Mouse (Mus musculus) c-Kit-positive CD71-negative TER-119-negative erythroid progenitor cells, embryonic 14.5 days (primary cell): ENCODE results near the gene Saysd1.

Experiments
- DNase-seq: peaks from one replicate; pipeline ENCODE4 v3.0.0-alpha.2; 2013; ENCODE audit warnings: low read depth

The Saysd1 gene

DNA sequence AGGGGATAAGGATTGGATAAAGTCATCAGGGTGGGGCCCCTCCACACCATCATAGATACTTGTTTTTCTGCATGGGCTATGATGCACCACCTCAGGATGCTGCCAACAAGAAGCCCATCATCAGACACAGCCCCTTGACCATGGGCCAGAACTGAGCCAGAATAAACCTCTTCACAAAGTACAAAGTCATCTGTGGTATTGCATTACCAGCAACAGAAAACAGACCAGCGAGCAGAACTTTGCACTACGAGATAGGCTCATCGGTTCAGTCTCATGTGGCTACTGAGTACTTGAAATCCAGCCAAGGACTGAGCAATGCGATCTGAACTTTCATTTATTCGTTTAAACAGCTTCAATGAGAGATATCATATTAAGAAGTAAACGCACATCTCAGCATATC lies 24.4 kb upstream of the Saysd1 start:
- no peak for DNase-seq

DNA sequence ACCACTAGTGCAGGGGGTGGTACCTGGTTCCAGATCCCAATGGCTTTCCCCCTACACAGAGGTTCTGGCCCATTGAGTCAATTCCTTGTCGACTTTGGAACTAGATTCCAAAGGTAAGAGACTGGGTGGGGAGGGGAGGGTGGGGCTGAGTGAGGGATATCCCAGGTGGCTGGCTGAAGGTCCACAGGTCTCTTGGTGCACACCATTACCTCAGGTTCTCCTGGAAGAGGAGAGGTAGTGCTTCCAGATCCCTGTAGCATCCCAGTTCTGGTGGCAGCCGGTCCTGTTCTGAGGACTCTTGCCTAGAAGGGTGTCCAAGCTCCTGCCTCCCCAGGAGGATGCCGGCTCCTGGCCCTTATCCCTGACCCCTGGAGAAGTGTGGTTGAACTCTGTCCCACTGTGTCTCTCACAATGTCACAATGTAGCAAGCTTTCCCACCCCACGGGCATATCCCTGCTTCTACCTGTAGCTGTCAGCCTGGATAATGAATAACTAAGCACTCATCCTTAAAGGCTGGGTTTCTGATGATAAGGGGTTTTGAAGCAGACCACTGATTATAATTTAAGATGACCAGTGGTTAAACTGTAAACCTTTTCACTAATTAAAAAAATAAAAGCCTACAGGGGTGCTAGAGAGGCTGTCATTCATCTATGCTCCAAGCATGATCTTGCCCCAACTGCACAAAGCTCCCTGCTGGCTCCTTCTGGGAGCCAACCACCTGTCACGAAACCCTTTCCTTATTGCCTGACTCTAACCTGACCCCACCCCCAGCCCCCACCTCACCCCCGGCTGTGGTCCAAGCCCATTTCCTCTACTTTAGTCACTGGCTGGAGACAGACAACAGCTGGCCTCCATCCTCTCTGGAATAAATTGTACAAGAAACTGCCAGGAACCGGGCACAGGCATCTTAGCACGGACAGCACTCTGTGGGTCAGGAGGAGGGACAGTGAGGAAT lies 20.7 kb upstream of the Saysd1 start:
- DNase-seq: no peak

DNA sequence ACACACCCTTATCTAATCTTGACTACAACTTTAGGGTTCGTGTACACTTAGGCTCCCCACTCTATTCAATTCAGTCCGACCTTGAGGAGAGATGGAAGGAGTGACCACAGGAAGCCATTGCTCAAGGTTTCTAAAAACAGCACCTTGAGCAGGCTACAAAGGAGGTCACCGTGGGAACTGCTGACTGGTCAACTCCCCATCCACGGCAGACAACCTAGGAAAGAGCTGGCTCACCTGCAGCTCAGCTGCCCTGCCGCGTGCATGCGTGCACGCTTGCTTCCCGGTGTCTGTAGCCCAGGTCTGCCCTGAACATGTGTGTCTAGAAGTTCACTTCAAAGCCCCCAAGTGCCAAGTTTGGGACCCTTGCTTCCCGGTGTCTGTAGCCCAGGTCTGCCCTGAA lies 19.3 kb upstream of the Saysd1 start:
- no peak for DNase-seq

DNA sequence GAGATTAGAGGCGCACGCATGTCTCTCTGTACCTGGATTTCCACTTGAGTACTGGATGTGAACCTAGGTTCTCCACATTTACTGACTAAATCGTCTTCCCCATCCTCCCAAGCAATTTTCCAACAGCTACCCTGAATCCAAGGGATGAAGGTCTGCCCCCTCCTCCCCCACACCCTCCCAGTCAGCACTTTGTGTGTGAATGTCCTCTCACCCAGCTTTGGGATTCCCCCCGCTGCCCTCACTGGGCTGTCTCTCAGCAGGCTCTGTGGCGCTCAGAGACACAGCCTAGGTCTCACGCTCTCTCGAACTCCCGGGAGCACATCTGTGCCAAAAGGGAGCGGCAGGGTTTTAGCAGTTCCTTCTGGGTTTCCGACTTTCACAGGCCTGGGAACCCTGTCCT lies 17.4 kb upstream of the Saysd1 start:
- DNase-seq: no peak

- no peak for DNase-seq
These were observed 16.6 kb upstream of the Saysd1 start for GRCm38 (mm10) chr14:20154937-20155336.

GRCm38 (mm10) chr14:20154245-20154644 lies 15.9 kb upstream of the Saysd1 start:
- DNase-seq: no peak

DNA sequence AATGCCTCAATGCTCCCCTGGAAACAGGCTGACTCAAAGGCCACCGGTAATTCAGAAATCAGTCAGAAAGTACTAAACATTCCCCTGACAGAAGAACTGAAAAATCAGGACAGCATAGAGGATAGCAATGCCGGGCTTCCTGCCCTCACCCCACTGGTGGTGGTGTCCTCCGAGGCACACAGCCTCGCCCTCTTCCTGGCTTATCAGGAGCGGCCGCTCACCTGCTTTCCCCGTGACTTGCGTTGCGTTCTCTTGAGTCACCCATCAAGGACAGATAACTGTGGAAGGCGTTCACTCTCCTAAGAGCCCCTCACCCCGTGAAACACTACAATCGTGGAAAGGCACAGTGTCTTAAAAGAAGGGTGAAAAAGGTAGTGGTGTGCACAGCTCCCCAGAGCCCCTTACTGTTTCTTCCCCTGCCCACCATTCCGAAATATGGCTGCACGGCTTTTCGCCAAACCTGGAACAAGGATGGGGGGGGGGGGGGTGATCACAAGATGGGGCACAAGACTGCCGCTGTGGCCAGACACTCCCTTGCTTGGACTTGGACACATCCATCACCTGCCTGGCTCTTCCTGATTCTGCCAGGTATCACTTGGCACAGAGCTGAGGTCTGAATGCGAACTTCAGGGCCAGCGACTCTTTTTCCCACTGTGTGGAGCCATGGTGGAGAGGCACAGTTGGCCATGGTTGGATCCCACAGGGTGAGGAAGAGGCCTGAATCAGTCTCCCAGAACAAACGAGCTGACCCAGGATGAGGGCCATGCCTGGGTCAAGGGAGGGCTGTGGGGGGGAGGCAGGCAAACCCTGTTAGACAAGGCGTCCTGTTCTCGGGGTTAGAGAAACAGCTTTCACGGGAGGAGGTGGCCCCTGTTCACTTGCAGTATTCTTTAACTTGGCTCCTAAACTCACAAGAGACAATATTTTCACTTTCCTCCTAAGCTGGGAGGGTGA lies 11.1 kb upstream of the Saysd1 start:
- no peak for DNase-seq

DNA sequence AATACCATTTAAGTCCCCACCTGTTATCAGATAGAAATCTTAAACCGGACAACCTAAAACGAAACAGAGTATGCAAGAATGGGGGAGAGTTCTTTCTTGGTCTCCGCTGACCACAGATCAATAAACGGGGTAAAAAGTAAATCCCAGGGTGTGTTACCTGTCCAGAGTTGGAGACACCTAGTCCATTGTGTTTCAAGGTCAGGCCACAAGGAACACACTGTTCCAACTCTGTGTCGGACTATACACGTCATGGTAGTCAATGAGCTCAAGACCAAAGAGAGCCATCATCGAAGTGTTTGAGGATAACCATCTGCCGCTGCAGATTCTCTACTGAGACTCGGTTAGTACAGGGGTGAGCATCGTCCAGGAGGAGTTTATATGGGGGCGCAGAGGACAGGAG lies 10.2 kb upstream of the Saysd1 start:
- no peak for DNase-seq

GRCm38 (mm10) chr14:20147854-20148253 lies 9.5 kb upstream of the Saysd1 start:
- DNase-seq: no peak

GRCm38 (mm10) chr14:20144093-20144492 lies 5.8 kb upstream of the Saysd1 start:
- DNase-seq: no peak

- no peak for DNase-seq
These were observed 3.2 kb downstream of the Saysd1 start for GRCm38 (mm10) chr14:20134965-20135671.

DNA sequence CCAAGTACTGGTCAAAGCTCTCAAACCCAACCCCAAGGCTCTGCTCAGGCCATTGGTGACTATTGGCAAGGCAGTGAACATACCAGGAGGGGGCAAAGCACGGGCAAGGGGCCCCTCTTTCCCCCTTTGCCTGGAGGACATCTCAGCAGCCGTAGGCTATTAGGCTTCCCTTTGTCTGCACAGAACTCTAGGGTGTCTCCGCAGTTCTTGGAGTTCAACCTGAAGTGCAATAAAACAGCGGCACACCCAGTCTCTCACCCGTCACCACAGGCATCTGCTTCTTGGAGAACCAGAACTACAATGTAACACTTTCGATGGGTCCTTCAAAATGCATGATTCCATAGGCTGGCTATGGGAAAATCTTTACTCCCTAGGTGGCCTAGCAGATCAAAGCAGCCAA lies 10.2 kb downstream of the Saysd1 start:
- DNase-seq: no peak

DNA sequence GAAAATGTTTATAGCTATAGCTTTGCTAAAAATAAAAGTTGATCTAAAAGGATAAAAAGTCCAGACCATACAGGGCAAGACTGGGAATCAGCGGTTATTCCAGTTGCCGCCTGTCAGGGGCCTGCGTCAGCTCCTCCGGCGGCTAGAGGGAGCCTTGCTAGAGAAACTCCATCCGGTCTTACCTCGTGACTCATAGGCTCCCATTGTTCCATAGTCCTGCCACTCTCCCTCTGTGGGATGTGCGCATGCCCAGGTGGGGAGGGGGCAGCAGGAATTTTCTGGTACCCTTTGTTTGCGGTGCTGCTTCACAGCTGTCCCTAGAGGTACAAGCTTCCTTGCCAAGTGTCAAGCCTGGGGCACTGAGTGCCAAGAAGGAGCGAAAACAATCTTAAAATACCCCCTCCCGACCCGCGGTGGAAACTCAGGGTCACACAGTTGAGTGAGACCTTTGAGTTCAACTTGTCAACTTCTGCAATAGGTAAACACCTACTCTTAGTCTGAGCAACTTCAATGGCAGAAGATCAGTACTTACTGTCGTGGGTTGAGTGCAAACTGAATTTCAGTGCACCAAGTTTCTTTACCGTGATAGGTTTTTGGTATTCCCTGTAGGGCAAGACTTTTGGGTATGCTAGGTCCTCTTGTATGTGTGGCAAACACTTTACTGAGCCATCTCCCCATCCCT lies 10.8 kb downstream of the Saysd1 start:
- DNase-seq: no peak

DNA sequence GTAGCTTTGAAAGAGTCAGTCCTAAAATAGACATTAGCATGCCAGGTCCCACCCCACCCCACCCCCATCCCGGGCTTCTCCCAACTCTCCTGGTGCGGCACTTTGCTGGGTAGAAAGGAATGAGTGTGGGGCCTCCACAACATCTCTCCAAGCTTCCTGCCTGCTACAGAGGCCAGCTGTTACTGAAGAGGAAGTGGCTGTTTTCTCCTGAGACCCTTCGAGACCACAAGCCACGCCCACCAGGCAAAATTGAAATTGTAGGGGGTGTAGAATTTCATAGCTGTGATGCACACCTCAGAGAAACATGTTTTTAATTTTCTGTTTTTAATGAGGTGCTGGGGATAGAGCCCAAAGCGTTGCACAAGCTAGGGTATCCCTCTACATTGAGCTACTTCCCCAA lies 17.5 kb downstream of the Saysd1 start:
- DNase-seq: peak; percentile 33

DNA sequence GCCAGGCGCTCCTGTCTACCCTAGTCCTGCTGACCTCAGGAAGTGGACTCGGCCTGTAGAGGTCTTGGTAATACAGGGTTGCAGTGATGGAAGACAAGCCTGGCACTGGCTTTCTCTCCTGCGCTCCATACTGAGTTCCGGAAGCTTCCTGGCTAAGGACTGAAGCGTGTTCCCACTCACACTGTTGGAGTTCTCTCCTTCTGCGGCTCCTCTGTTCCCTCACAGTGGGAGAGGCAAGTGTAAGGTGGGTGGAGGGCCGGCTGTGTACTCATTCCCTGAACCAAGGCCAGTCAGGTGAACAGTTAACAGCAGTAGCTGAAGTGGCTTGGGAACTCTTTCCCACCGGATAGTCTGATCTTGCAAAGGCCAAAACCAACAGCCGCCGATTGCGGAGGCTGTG lies 18.3 kb downstream of the Saysd1 start:
- DNase-seq: no peak

DNA sequence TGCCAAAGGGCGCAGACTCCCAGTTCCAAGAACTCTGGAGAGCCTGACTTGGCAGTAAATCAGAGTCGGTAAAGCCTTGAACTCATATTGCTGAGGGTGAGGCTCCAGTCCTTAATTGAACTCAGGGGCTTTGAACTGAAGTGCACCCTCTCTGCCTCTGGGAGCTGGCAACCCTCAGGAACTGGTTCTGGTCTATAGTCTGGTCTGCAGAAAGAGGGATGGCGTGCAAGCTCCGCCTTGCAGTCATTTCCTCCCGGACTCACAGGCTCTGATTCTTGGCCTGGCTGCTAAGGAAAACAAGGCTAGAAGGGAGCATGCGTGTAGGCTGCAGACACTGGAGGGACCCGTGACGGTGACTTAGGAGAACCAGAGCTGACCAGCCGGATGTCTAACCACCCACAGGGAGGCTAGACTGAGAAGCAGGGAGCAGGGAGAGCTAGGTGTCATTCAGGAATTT lies 22.2 kb downstream of the Saysd1 start:
- DNase-seq: no peak

DNA sequence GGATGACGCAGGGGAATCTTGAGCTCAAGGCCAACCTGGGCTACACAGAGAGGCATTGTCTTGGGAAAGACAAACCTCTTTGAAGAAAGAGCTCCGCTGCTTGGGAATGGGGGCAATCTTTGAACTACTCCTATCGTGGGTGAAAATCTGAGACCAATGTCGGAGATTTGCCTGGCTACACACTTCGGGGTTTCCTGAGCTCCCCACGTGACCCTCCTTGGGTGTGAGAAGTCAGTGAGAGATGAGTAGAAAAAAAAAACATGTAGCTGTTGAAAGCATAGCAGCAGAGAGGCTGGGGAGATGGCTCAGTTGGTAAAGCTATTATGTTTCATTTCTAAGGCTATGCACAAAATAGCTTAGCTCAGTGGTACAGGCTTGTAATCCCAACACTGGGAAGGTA lies 23.4 kb downstream of the Saysd1 start:
- no peak for DNase-seq

DNA sequence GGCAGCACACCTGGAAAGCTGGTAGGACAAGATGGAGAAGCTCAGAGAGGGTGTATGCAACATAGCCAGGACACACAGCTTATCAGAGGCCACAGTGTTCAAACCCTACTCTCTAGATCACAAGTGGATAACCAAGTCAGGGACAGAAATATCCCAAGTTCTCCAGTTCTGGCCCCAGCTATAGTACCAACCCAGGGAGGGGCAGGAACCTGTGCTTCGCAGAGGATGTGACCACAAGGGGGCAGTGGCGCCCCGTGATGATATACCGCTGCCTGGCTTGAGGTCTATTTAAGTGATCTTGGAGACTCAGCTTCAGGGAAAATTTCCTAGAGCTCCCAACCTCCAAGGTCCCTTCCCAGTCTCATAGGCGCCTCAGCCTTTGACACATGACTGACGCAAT lies 24.4 kb downstream of the Saysd1 start:
- peak; percentile 62 for DNase-seq

DNA sequence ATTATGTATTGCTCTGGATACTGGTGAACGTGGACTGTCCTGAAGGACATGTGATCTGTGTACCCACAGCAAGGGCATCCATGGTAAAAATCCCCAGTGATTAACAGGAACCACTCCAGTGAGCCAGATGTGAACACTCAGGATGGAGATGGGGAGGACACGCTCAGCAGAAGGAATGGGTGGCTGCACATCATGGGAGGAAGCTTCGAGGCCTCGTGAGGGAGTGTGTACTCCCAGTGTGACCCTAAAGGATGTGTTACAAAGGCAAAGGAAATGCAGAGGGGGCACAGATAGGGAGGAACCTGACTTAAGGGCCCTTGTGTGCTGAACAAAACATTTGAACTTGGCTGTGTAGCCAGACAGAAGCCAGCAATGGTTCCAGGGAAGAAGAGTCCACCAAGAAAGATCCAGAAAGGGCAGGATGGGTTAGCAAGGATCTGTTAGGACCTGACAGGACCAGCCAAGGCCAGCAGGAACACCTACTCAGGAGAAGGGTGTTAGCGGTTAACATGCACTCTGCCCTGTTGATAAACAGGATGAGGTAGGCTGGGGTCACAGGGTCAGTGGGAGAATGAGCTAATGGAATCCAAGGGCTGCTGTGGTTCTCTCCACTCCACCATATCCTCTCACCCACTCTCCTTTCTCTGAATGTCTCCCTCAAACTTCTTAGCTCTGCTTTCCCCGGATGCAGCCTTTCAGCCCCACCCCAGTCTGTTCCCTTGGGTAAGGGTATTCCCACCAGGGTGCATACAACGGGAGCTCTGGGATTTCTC lies 25.0 kb downstream of the Saysd1 start:
- no peak for DNase-seq

DNA sequence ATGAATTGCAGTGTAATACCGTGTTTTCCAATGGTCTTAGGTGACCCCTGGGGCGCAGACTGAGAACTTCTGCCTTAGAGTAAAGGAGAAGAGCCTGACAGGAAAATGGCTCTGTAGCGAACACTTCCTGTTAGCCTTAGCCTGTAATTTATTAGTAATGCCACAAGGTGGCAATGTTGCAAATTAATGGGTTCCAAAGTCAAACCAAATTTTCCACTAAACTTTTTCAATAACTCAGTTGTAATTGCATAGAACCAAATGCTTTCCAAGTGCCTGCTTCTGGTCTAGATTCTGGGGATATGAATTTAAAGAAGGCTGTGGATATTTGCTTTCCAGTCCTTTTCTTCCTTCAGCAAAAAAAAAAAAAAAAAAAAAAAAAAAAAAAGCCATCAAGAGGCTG lies 26.1 kb downstream of the Saysd1 start:
- no peak for DNase-seq

GRCm38 (mm10) chr14:20110945-20111344 lies 27.4 kb downstream of the Saysd1 start:
- DNase-seq: no peak
